Mouse (Mus musculus) spleen, adult 18-20 months (tissue): ENCODE measurements around the gene Naa50.

Source experiments
- DNase-seq, 2 experiments: peaks; one replicate each; pipeline ENCODE4 v3.0.0; 2022; ENCODE audit warnings: mixed read lengths in 2 of 2

Gene Naa50

GRCm38 (mm10) chr16:44141483-44141882 lies 1.9 kb downstream of the Naa50 start:
- DNase-seq = no peak

- no peak for DNase-seq
Observed at GRCm38 (mm10) chr16:44149002-44149767, 9.6 kb downstream of the Naa50 start.

- DNase-seq = no peak
Observed at GRCm38 (mm10) chr16:44154497-44155057, 14.9 kb downstream of the Naa50 start.

- DNase-seq = no peak
Observed at GRCm38 (mm10) chr16:44159325-44159724, 19.7 kb downstream of the Naa50 start.

DNA sequence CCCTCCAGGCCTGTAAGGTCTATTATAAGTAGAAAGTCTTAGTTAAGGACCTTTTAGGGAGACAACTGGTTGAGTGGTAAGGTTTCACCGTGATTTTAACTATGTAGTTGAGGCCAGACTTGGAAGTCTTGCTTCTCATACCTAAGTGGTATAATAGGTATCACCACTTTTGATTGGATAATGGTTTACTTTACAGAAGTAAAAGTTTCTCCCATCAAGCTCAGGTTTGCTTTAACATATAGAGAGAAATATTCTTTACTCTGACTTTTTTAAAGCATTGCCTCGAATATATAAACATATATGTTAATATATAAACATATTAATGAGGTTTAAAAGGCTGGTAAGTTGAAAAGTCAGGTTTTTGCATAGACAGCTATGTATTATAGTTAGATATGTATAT lies 24.2 kb downstream of the Naa50 start:
- DNase-seq = no peak

DNA sequence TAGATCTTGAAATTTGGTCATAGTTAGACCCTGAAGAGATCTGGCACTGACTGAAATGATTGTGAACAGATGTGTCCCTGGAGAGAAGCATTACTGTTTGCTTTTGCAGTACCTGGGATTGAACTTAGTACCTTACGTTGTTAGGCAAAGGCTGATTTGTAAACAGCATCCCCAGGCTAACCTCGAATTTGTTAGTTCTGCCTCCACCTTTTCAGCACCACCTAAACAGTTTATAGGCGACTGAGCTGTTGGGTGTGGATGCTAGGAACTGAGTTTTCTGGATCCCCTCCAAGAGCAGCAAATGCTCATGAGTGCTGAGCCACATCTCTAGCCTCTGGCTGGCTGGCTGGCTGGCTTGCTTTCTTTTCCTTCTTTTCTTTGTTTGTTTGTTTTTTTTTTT lies 25.6 kb downstream of the Naa50 start:
- no peak for DNase-seq

DNA sequence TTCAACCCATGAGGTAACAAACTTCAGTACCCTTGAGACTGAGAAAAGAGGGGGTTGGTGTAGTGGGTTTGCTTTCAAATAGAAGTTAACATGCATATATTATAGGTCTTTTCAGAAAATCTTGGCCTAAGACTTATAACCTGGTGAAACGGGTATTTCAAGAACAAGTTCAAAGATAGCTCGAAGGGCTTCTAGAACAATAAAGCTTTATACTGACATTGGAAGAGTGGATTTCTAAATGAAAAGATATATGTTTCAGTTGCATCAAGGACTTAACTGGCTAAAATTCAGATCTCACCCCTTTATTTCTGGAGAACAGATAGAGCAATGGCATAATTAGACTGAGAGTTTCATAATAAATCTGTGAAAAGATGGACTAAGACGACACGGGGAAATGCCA lies 29.4 kb downstream of the Naa50 start:
- no peak for DNase-seq

- peak; percentile 90 to 98 for DNase-seq
Observed at GRCm38 (mm10) chr16:44172297-44173154, 32.9 kb downstream of the Naa50 start.

DNA sequence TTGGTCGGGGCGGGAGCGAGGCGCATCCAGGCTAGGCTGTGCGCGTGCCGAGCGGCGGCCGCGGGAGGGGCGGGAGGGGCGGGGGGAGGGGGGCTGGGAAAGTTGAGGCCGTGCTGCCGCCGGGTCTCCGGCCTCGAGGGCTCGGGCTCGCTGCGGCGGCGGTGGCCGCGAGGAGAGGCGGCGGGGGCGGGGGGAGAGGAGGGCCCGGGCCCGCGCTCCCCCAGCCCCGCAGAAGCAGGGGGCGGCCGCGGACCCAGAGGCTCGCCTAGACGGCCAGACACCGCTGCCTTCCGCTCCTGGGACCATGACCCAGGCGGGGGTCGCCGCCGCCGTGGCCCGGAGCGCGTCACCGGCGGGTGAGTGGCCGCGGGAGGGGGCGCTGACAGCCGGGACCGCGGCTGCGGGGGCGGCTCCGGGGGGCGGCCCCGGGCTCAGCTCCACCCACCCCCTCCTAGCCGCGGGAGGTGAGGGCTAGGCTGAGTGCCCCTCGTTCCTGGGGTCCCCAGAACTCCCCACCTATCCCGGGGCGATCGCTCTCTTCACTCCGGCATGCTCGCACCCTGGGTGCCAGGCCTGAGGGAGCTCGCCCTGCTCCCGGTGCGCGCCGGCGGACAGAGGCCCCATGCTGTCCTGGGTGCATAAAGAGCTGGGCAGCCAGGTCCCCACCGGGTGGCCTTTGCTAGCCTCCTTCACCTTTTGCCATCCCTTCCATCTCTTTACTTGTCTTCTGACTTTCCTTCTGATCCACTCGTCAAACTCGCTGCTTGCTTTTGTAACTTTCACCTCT lies 33.7 kb downstream of the Naa50 start, which contains the start of gene Usf3:
Gene Usf3 (plus strand): TSS at position 92 of the 787 bp plus-strand sequence.
- peak; percentile 61 to 66 for DNase-seq

DNA sequence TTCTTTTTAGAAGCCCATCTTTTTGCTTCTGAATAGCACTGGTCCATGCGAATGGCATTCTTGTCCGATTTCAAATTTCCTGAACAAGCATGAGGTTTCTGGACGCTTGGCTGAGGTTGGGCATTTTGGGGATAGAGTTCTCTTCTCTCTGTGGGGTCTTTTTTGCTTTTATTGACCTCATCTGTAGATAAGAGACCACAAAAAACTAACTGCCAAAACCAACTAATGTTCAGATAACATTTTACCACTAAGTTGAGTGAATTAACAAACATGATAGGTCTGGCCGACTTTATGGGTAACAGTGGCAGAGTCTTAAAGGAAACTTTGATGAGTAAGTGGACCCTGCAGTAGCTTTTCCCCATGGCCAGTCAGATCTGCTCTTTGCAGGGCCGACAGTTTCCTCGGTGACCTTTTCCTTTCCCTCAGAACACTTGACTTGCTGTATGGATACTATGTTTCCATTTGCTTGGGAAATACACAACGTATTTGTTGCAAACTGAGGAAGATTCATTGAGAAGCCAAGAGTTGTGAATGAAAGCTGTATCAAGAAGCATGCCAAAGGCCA lies 34.4 kb downstream of the Naa50 start:
- no peak for DNase-seq

DNA sequence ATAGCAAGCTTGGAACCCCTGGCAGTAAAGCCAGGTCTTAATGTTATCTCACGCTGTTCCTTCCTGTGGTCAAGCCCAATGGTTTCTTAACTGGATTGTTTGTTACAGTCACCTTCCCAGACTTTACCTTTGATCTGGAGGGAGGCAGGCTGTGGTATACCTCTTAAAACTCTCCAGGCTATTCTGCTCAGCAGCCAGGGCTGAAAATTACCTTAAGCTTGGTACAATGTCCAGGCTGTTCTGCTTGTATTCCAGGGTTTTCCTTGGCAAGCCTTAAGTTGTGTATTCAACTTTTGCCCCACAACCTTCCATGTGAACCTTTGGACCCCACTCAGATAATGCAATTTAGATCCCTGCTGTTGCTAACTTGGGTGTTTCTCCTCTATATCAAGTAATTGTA lies 35.4 kb downstream of the Naa50 start:
- DNase-seq = no peak

GRCm38 (mm10) chr16:44176511-44176910 lies 36.9 kb downstream of the Naa50 start:
- no peak for DNase-seq

DNA sequence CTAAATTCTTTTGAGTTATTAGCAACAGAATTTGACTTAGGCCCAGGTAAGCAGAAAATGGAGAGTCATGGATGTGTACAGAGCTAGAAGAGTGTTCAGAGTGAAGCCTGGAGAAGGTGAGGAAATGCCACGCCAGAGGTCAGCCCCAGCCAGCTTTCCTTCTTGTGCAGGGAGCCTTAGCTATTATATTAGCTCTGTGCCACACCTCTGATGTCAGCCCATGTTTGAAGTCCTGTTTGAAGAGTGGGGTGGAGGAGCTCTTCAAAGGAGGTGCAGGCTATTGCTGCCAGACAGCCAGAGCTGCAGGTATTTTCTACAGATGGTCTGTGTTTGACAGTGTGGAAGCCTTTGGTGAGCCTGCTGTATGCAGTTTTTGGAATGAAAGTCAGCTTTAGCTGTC lies 38.9 kb downstream of the Naa50 start:
- no peak for DNase-seq

DNA sequence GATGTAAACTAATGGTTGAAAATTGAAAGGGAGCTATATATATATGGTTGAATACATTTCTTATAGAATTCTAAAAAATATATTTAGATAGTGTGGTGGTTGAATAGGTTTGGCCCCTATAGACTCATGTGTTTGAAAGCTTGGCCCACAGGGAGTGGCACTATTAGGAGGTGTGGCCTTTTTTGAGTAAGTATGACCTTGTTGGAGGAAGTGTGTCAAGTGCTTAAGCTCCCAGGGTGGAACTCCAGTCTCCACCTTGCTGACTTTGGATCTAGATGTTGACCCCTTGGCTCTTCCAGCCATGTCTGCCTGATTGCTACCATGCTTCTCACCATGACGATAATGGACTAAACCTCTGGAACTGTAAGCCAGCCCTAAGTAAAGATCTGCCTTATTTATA lies 43.0 kb downstream of the Naa50 start:
- no peak for DNase-seq

DNA sequence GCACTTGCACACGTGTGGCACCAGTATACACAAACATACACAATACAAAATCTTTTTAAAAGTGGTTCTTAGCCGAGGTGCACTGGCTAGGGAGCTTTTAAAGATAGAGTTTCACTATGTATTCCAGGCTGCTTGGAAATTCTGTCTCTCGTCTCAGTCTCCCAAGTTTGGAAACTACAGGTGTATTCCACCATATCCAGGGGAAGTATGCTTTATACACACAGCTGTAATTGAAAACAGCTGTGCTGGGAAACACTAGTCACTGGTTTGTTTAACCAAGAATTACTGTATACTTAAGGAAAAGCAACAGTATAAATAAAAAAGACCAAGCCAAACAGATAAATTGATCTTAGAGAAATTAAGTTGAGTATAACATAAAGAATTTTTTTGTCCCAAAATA lies 45.1 kb downstream of the Naa50 start:
- DNase-seq = no peak

GRCm38 (mm10) chr16:44187172-44187571 lies 47.5 kb downstream of the Naa50 start:
- no peak for DNase-seq

DNA sequence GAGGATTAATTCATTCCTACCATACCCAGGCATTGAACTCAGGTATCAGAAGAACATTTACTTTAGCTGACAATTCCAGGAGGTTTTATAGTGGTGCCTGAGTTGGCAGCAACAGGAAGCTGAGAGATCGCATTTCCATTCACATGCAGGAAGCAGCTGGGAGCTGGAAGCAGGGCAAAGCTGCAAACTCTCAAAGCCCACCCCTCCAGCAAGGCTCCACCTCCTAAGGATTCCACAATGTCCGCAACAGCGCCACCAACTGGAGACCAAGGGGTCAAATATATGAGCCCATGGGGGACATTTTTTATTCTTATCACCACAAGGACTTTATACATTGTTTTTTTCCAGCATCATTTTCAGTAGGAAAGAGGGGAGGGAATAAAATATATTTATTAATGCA lies 49.1 kb downstream of the Naa50 start:
- DNase-seq = no peak

GRCm38 (mm10) chr16:44190032-44190431 lies 50.4 kb downstream of the Naa50 start:
- DNase-seq = no peak

GRCm38 (mm10) chr16:44190968-44191367 lies 51.3 kb downstream of the Naa50 start:
- no peak for DNase-seq

DNA sequence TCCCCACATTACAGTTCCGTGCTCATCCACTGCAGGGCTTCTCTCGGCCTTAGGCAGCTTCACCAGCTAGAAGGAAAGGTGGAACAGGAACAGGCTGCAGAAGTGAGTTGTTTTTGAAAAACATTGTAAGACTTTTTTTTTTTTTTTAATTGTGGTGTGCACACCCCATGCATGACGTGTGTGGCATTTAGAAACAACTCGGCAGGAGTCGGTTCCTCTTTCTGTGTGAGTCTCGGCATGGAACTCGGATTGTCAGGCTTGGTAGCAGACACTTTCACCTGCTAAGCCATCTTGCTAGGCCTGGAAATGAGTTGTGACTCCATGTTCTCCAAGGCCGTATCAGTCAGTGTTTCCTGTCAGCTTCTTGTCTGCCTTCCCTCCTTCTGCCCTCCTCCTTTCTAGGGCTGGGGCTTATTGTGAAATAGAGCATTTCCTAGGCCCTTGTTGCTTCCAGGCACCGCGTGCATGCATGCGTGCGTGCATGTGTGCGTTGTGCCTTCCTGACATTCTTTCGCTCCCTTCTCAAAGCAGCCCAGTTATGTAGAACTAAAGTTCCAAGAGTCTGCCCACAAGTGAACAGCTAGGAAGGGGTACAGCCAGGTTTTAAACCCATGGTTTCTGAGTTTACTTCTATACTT lies 59.6 kb downstream of the Naa50 start:
- peak; percentile 40 to 50 for DNase-seq

DNA sequence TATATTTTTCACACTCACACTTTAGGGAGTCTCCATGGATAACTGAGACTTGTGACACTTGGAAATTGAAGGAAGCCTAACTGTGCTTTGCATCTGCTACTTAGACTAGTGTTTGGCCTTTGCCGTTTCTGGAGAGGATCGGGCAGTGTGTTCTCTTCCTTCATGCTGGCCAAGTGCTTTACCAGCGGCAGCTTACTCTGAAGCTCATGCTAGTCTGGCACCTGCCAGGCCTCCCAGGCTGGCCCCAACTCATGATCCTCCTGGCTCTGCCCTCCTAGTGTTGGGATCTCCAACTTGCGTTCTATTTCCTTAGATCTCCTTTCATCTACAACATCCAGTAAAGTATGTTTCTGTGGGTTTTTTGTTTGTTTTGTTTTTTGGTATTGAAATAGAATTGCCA lies 60.5 kb downstream of the Naa50 start:
- no peak for DNase-seq

GRCm38 (mm10) chr16:44204331-44204730 lies 64.7 kb downstream of the Naa50 start:
- DNase-seq = no peak
